Mouse (Mus musculus): ENCODE measurements at regions not wholly inside any gene's neighbourhood (a gene's known extent, or its start where the extent isn't known, plus 50 kb on each side); places are given as distances from the start of the nearest gene placed in this dataset.
A peak's percentile ranks its signal among the peaks of the same experiment; 100 is the strongest.

DNA sequence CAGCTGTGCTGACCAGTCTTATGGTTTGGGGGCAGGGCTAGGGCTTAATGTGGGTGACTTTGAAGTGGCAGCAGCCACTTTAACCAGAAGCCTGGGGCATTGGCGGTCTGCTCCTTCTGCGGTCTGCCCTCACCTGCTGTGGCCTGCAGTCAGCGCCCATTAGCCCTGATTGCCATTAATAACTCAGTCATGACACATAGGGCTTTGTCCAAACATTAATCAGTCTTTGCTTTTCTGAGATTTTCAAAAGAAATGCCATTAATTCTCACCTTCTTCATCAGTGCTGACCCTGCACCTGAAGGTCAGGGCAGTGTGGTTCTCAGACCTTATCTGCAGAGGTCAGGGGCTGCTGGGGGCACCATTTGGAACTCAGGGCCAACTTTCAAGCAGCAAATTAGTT, 72.6 kb upstream of the Adcy1 start:
- Histone ChIP-seq H3K4me3 (ENCODE audit: insufficient read depth, low read depth, low read length) (no peak overlapping the region), H3K9ac (ENCODE audit: low read depth, low read length) (no peak overlapping the region), H3K27me3 (ENCODE audit: control insufficient read depth, insufficient read depth, low read length) (no peaks in the 10 kb centered on the region), H3K36me3 (ENCODE audit: control insufficient read depth, insufficient read depth, low read length) (no peaks in the 10 kb centered on the region), H3K4me1 (ENCODE audit: control insufficient read depth, insufficient read depth, low read length) (no peaks in the 10 kb centered on the region), H3K27ac (replicated peaks; ENCODE audit: insufficient read depth, low read depth, low read length) (no peak overlapping the region), H3K79me2 (ENCODE audit: control insufficient read depth, insufficient read depth, low read length) (no peaks in the 10 kb centered on the region)
- no peak for DNase-seq (ENCODE audit: extremely low read depth, low read depth, low spot score)
- no peak for TF ChIP-seq CTCF (IDR thresholded peaks at IDR 0.05; ENCODE audit: low read depth, low read length)
- TF ChIP-seq POLR2A (IDR thresholded peaks at IDR 0.05; ENCODE audit: extremely low read depth, insufficient read depth, low read length) = no peak
- WGBS = 69% methylated on average over 3 of the region's 3 CpGs

DNA sequence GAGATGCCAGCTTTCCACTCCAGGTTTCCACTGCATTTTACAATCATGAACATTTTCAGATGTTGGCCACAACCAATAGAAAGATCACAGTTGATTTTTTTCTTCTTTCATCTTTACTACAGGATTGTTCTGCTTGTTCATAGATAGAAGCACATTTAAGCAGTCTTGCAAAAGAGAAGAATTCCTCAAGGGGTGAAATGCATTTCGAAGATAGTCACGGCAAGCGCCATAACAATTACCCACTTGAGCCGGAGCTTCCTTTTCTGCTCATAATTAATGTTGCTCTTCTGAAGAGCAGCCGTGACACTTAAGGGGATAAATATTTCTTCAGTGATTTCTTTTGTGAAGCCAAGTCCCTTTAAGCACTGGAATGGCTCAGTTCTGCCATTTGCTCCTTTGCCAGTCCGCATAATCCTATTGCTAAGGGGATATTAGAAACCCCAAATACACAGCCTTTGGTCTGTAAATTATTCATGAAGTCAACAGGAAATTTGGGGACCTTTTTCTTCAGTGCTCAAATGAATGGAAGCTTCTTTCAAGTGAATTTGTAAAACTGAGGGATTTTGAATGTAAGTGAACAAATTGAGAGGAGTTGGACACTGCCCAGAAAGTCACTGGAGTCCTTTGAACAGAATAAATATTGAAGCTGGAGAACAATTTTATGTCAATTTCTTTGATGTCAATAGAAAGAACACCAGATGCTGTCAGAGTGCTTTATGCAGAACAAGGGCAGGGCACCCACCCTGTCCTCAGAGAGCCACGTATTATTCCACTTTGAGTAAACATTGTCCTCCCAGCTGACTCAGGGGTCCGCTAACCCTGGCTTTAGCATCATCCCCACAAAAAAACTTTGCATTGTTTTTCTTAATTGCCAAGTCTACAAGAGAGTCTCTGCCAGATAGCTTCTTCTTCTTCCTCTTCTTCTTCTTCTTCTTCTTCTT, 74.1 kb upstream of the Adcy1 start:
- Histone ChIP-seq H3K4me1 (ENCODE audit: control insufficient read depth, insufficient read depth, low read length) (no peaks in the 10 kb centered on the region), H3K79me2 (ENCODE audit: control insufficient read depth, insufficient read depth, low read length) (no peaks in the 10 kb centered on the region), H3K27me3 (ENCODE audit: control insufficient read depth, insufficient read depth, low read length) (no peaks in the 10 kb centered on the region), H3K9ac (ENCODE audit: low read depth, low read length) (no peak overlapping the region), H3K4me3 (ENCODE audit: insufficient read depth, low read depth, low read length) (no peak overlapping the region), H3K36me3 (ENCODE audit: control insufficient read depth, insufficient read depth, low read length) (no peaks in the 10 kb centered on the region), H3K27ac (replicated peaks; ENCODE audit: insufficient read depth, low read depth, low read length) (no peak overlapping the region)
- 82% methylated on average over 8 of the region's 8 CpGs for WGBS
- TF ChIP-seq CTCF (IDR thresholded peaks at IDR 0.05; ENCODE audit: low read depth, low read length) = no peak
- no peak for TF ChIP-seq POLR2A (IDR thresholded peaks at IDR 0.05; ENCODE audit: extremely low read depth, insufficient read depth, low read length)
- no peak for DNase-seq (ENCODE audit: extremely low read depth, low read depth, low spot score)

DNA sequence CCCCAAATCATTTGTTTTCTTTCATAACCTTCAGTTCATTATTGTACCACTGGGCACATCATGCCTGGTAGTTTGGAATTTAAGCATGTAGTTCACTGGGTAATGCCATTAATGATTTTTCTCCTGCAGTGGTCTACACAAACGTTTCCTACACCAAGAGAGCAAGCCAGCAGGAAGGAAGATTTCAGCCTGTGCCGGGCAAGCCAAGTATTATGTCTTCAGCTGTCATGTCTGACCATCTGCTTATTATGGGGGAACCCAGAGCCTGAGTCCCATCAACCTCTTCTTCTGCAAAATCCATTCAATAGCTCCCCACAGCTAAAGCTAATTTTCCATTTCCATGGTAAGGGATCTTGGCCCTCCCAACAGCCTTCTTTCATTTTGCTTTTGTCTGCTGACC, 75.3 kb upstream of the Adcy1 start:
- Histone ChIP-seq H3K27ac (replicated peaks; ENCODE audit: insufficient read depth, low read depth, low read length) (no peak overlapping the region), H3K4me3 (ENCODE audit: insufficient read depth, low read depth, low read length) (no peak overlapping the region), H3K4me1 (ENCODE audit: control insufficient read depth, insufficient read depth, low read length) (no peaks in the 10 kb centered on the region), H3K79me2 (ENCODE audit: control insufficient read depth, insufficient read depth, low read length) (no peaks in the 10 kb centered on the region), H3K27me3 (ENCODE audit: control insufficient read depth, insufficient read depth, low read length) (no peaks in the 10 kb centered on the region), H3K36me3 (ENCODE audit: control insufficient read depth, insufficient read depth, low read length) (no peaks in the 10 kb centered on the region), H3K9ac (ENCODE audit: low read depth, low read length) (no peak overlapping the region)
- DNase-seq (ENCODE audit: extremely low read depth, low read depth, low spot score) = no peak
- TF ChIP-seq CTCF (IDR thresholded peaks at IDR 0.05; ENCODE audit: low read depth, low read length) (no peak), POLR2A (IDR thresholded peaks at IDR 0.05; ENCODE audit: extremely low read depth, insufficient read depth, low read length) (no peak)
- 60% methylated on average over 2 of the region's 2 CpGs for WGBS

DNA sequence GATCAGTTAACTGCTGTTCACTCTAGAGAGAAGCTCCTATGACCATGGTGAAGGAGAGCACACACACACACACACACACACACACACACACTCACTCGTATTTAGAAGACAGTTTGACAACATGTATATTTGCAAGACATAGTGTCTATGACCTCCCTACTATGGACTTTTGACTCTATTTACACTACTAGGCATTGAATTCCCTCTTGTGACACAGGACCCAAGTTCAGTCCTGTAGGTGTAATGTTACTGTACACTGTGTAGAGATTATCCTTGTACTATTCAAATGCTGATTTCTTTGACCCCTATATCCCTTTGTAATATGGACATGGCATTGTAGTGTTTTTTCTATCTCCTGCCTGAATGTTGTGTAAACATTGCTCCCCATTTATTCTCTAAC, 76.2 kb upstream of the Adcy1 start:
- no peaks in the 10 kb centered on the region for H3K36me3 ChIP-seq (ENCODE audit: control insufficient read depth, insufficient read depth, low read length)
- 17% methylated on average over 1 of the region's 1 CpGs for WGBS

DNA sequence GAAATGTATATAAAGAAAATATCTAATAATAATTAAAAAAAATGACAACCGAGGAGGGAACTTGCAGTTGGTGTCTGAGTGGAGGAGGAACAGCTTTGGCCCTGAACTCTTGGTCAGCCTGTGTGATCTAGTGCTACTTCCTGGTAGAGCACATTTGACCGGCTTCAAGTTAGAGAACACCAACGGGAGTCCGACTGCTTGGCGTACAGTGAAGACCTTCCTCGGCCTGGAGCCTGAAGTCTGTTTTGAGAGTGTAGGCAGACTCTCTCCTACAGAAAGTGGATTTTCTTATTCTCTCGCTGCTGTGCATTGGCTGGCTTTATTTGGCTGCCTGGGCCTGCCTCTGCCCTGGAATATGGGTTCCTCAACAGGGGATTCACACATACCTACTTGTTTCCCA, 81.2 kb upstream of the Adcy1 start:
- Histone ChIP-seq H3K4me1 (ENCODE audit: control insufficient read depth, insufficient read depth, low read length) (no peaks in the 10 kb centered on the region), H3K79me2 (ENCODE audit: control insufficient read depth, insufficient read depth, low read length) (no peaks in the 10 kb centered on the region), H3K27ac (replicated peaks; ENCODE audit: insufficient read depth, low read depth, low read length) (no peak overlapping the region), H3K9ac (ENCODE audit: low read depth, low read length) (no peak overlapping the region), H3K4me3 (ENCODE audit: insufficient read depth, low read depth, low read length) (no peak overlapping the region), H3K36me3 (ENCODE audit: control insufficient read depth, insufficient read depth, low read length) (no peaks in the 10 kb centered on the region), H3K27me3 (ENCODE audit: control insufficient read depth, insufficient read depth, low read length) (no peaks in the 10 kb centered on the region)
- 93% methylated on average over 7 of the region's 7 CpGs for WGBS
- TF ChIP-seq CTCF (IDR thresholded peaks at IDR 0.05; ENCODE audit: low read depth, low read length) (no peak), POLR2A (IDR thresholded peaks at IDR 0.05; ENCODE audit: extremely low read depth, insufficient read depth, low read length) (no peak)
- no peak for DNase-seq (ENCODE audit: extremely low read depth, low read depth, low spot score)

More for the DNA sequence above, 76.2 kb upstream of the Adcy1 start:
- Histone ChIP-seq H3K79me2 (ENCODE audit: control insufficient read depth, insufficient read depth, low read length) (no peaks in the 10 kb centered on the region), H3K4me1 (ENCODE audit: control insufficient read depth, insufficient read depth, low read length) (no peaks in the 10 kb centered on the region), H3K9ac (ENCODE audit: low read depth, low read length) (no peak overlapping the region), H3K27ac (replicated peaks; ENCODE audit: insufficient read depth, low read depth, low read length) (no peak overlapping the region), H3K4me3 (ENCODE audit: insufficient read depth, low read depth, low read length) (no peak overlapping the region), H3K27me3 (ENCODE audit: control insufficient read depth, insufficient read depth, low read length) (no peaks in the 10 kb centered on the region)
- TF ChIP-seq POLR2A (IDR thresholded peaks at IDR 0.05; ENCODE audit: extremely low read depth, insufficient read depth, low read length) (no peak), CTCF (IDR thresholded peaks at IDR 0.05; ENCODE audit: low read depth, low read length) (no peak)
- DNase-seq (ENCODE audit: extremely low read depth, low read depth, low spot score) = peak; percentile 11

DNA sequence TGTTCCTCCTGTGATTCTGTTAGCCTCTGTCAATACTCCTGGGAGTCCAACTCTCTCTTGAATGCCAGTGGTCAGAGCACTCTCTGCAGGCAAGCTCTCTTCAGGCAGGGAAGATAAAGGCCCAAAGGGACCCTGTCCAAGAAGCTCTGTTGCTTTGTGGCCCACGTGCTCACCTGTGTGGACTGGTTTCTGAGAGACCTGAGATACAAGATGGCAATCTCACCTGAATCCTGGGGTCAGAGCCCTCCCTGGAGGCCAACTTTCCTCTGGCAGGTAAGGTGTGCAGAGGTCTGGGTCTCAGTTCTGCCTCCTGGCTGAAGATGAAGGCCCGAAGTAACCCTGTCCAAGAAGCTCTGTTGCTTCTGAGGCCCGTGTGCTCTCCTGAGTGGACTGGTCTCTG, 83.6 kb upstream of the Adcy1 start:
- TF ChIP-seq POLR2A (IDR thresholded peaks at IDR 0.05; ENCODE audit: extremely low read depth, insufficient read depth, low read length) (no peak), CTCF (IDR thresholded peaks at IDR 0.05; ENCODE audit: low read depth, low read length) (no peak)
- Histone ChIP-seq H3K27me3 (ENCODE audit: control insufficient read depth, insufficient read depth, low read length) (no peaks in the 10 kb centered on the region), H3K4me3 (ENCODE audit: insufficient read depth, low read depth, low read length) (no peak overlapping the region), H3K36me3 (ENCODE audit: control insufficient read depth, insufficient read depth, low read length) (no peaks in the 10 kb centered on the region), H3K79me2 (ENCODE audit: control insufficient read depth, insufficient read depth, low read length) (no peaks in the 10 kb centered on the region), H3K9ac (ENCODE audit: low read depth, low read length) (no peak overlapping the region), H3K4me1 (ENCODE audit: control insufficient read depth, insufficient read depth, low read length) (no peaks in the 10 kb centered on the region), H3K27ac (replicated peaks; ENCODE audit: insufficient read depth, low read depth, low read length) (no peak overlapping the region)
- DNase-seq (ENCODE audit: extremely low read depth, low read depth, low spot score) = no peak
- WGBS = 86% methylated on average over 3 of the region's 3 CpGs
